Mouse (Mus musculus) bone marrow, adult 2 months (tissue): ENCODE data around the gene Bag3.

Experiments
- CTCF ChIP-seq: fragments of 200-500 bp; IDR thresholded peaks from 2 replicates; pipeline ENCODE4 v1.5.1; 2011; ENCODE audit warnings: low read length, control low read depth; ENCODE audit not compliant: control insufficient read depth, insufficient read depth
- POLR2A ChIP-seq: fragments of 200-500 bp; IDR thresholded peaks from 2 replicates; pipeline ENCODE4 v1.6.1; 2011; ENCODE audit warnings: low read depth, mild to moderate bottlenecking, control low read depth, low read length, borderline replicate concordance; ENCODE audit not compliant: control insufficient read depth

- no peak for TF ChIP-seq CTCF
- no peak for TF ChIP-seq POLR2A
Observed at GRCm38 (mm10) chr7:128556923-128557430, 33.6 kb downstream of the Bag3 start.
